Mouse (Mus musculus) brain, embryonic 14.5 days (tissue): ENCODE measurements around the gene Arnt2.

Source experiments
- CTCF ChIP-seq: fragments of 200-500 bp; IDR thresholded peaks from 2 replicates; pipeline ENCODE4 v1.5.1; 2012; ENCODE audit warnings: inconsistent platforms, mild to moderate bottlenecking, moderate library complexity, borderline replicate concordance; ENCODE audit not compliant: insufficient read depth, insufficient read length; ENCODE audit errors: extremely low read depth
- POLR2A ChIP-seq: fragments of 200-500 bp; IDR thresholded peaks from 2 replicates; pipeline ENCODE4 v1.6.1; 2012; ENCODE audit warnings: mild to moderate bottlenecking, inconsistent platforms, borderline replicate concordance; ENCODE audit not compliant: poor library complexity, insufficient read depth, insufficient read length, severe bottlenecking; ENCODE audit errors: extremely low read depth

GRCm38 (mm10) chr7:84315353-84316003 is 94.5 kb downstream of the Arnt2 start:
- TF ChIP-seq CTCF: peak; percentile 15; the same call in 1 of the 2 replicates
- no peak for TF ChIP-seq POLR2A
